25 mouse cellular contexts compared by ENCODE assay signal in genomic region chr2:154713964-154714363, GRCm38 (mm10). TPM values are rescaled to one million over a fixed set of nuclear protein-coding genes. Genes with fewer than 3 reads are reported as not detected.
DNase-seq lines count a peak whose midpoint lies in the region; ATAC-seq lines count a peak whose summit lies in the region.
"Had no signal": no experiment of that assay in that cellular context is flagged by ENCODE, and none has a peak within 500 bp of the region (broad histone marks: within the 10 kb centered on the region; RNA-seq: fewer than 3 reads in every experiment).

No protein-coding gene starts in this region.

- WGBS in limb, embryonic 11.5 days, result 68% methylated on average over 3 of the region's 3 CpGs
- WGBS in limb, embryonic 10.5 days, result 71% methylated on average over 3 of the region's 3 CpGs
- WGBS in limb, embryonic 15.5 days, result 53% methylated on average over 3 of the region's 3 CpGs

- intact Hi-C loops in heart, postnatal 25 days (cut with DNase I), result loop anchor here (5.0 kb wide), 1 partner anchor 68 kb away; no protein-coding TSS in a partner anchor
- intact Hi-C loops in left cerebral cortex, postnatal 36 days (cut with DNase I), result loop anchor here (2.0 to 5.0 kb wide), 3 partner anchors 43 to 228 kb away; no protein-coding TSS in a partner anchor

- ATAC-seq in limb, embryonic 11.5 days (ENCODE audit: insufficient number of reproducible peaks, low FRiP score, low TSS enrichment, low read depth), result no peak
- 0 out of 4 replicates have a peak, but pooled peaks have one; percentile 19 to 44 for ATAC-seq in hematopoietic stem cell, adult 5-6 weeks (replicated peaks in 1 of 2; ENCODE audit: insufficient read depth in 1 of 2, low FRiP score in 2 of 2, low TSS enrichment in 1 of 2, low read depth in 1 of 2, poor library complexity in 2 of 2, severe bottlenecking in 2 of 2)
- ATAC-seq in limb, embryonic 15.5 days (ENCODE audit: insufficient number of reproducible peaks, low FRiP score, low TSS enrichment, low read depth), result peak; percentile 41; the same call in 1 of the 2 replicates
- ATAC-seq: forebrain, embryonic 13.5 days; hindbrain, embryonic 16.5 days; inflammation-experienced regulatory T-cells, adult 6 months had no signal

- no peak overlapping the region for H3K4me3 ChIP-seq in limb, embryonic 11.5 days (ENCODE audit: low read depth, low read length)
- H3K4me3 ChIP-seq in limb, embryonic 10.5 days, result no peak overlapping the region
- H3K4me3 ChIP-seq in limb, embryonic 15.5 days, result no peak overlapping the region
- H3K4me3 ChIP-seq: embryonic facial prominence, embryonic 13.5 days; forebrain, embryonic 13.5 days; heart, adult 2 months; heart, embryonic 15.5 days; hindbrain, embryonic 12.5 days had no signal

- H3K27me3 ChIP-seq in limb, embryonic 11.5 days (ENCODE audit: control insufficient read depth, insufficient read depth, low read length), result no peaks in the 10 kb centered on the region
- H3K27me3 ChIP-seq in limb, embryonic 10.5 days (ENCODE audit: low read depth, poor library complexity, severe bottlenecking), result no peaks in the 10 kb centered on the region
- no peaks in the 10 kb centered on the region for H3K27me3 ChIP-seq in limb, embryonic 15.5 days
- H3K27me3 ChIP-seq: embryonic facial prominence, embryonic 13.5 days; heart, embryonic 15.5 days; hindbrain, embryonic 12.5 days had no signal

- peak overlapping the region; percentile 26; the same call in 1 of the 2 replicates for H3K27ac ChIP-seq in limb, embryonic 11.5 days (replicated peaks; ENCODE audit: low read depth, low read length)
- H3K27ac ChIP-seq in limb, embryonic 10.5 days, result no peak overlapping the region; the same call in 1 of the 2 replicates
- H3K27ac ChIP-seq in limb, embryonic 15.5 days, result peak overlapping the region; percentile 73
- H3K27ac ChIP-seq: embryonic facial prominence, embryonic 13.5 days; forebrain, embryonic 13.5 days; heart, adult 2 months; heart, embryonic 15.5 days; hindbrain, embryonic 12.5 days had no signal

- H3K36me3 ChIP-seq in limb, embryonic 11.5 days (ENCODE audit: control insufficient read depth, insufficient read depth, low read length), result no peaks in the 10 kb centered on the region
- no peaks in the 10 kb centered on the region for H3K36me3 ChIP-seq in limb, embryonic 10.5 days
- H3K36me3 ChIP-seq in limb, embryonic 15.5 days, result no peaks in the 10 kb centered on the region
- H3K36me3 ChIP-seq: embryonic facial prominence, embryonic 13.5 days; heart, embryonic 15.5 days; hindbrain, embryonic 12.5 days had no signal

- no peak for DNase-seq in limb, embryonic 11.5 days (ENCODE audit: low spot score)
- DNase-seq in limb, embryonic 10.5 days (ENCODE audit: low spot score), result no peak
- no peak for DNase-seq in adrenal gland, adult 18-20 months (ENCODE audit: low spot score in 2 of 2)
- DNase-seq in heart, postnatal 25 days (ENCODE audit: low spot score), result no peak
- no peak for DNase-seq in left cerebral cortex, postnatal 36 days (ENCODE audit: low spot score in 2 of 2)
- DNase-seq in thymus, postnatal 0 days (ENCODE audit: low spot score), result no peak
- DNase-seq: adrenal gland, postnatal 10 days; cerebellum, adult 11-12 months; cerebellum, adult 9-10 months; cerebellum, postnatal 25 days; gastrocnemius, postnatal 36 days; heart, adult 2 months; heart, postnatal 14 days had no signal

- no peak overlapping the region for H3K9ac ChIP-seq in limb, embryonic 11.5 days (ENCODE audit: low read length)
- H3K9ac ChIP-seq in limb, embryonic 15.5 days, result no peak overlapping the region
- H3K9ac ChIP-seq: embryonic facial prominence, embryonic 13.5 days; forebrain, embryonic 13.5 days; heart, embryonic 15.5 days; hindbrain, embryonic 12.5 days had no signal

- H3K4me1 ChIP-seq in limb, embryonic 11.5 days (ENCODE audit: control insufficient read depth, insufficient read depth, low read length), result peaks cover 5% of the 10 kb centered on the region; the same call in 1 of the 2 replicates
- peaks cover 45% of the 10 kb centered on the region for H3K4me1 ChIP-seq in limb, embryonic 10.5 days
- peaks cover 40% of the 10 kb centered on the region for H3K4me1 ChIP-seq in limb, embryonic 15.5 days

- no peaks in the 10 kb centered on the region for H3K9me3 ChIP-seq in limb, embryonic 11.5 days (ENCODE audit: control insufficient read depth, low read length)
- H3K9me3 ChIP-seq in limb, embryonic 10.5 days (replicated peaks), result no peaks in the 10 kb centered on the region
- H3K9me3 ChIP-seq in limb, embryonic 15.5 days, result no peaks in the 10 kb centered on the region
- H3K9me3 ChIP-seq: embryonic facial prominence, embryonic 13.5 days; forebrain, embryonic 13.5 days; heart, embryonic 15.5 days; hindbrain, embryonic 12.5 days had no signal

- no peak overlapping the region for H3K4me2 ChIP-seq in limb, embryonic 11.5 days (ENCODE audit: low read depth, severe bottlenecking)
- H3K4me2 ChIP-seq in limb, embryonic 15.5 days, result no peak overlapping the region
- H3K4me2 ChIP-seq: embryonic facial prominence, embryonic 13.5 days; forebrain, embryonic 13.5 days; heart, embryonic 11.5 days; heart, embryonic 15.5 days; hindbrain, embryonic 12.5 days had no signal

RNA-seq across cellular contexts. Expression of gene Gm14214, which starts 55.9 kb away (rescaled TPM):
- polyA plus RNA-seq in limb, embryonic 11.5 days (2014; fragmentation: Nextera tagmentation; extraction: Ambion mirVana), result not detected in 2 replicates
- polyA plus RNA-seq in limb, embryonic 10.5 days (2016; fragmentation: Nextera tagmentation; extraction: Ambion mirVana), result not detected in 2 replicates
- total RNA-seq in hematopoietic stem cell, adult 5-6 weeks (2017), result not detected in 2 replicates
- not detected in 2 replicates for polyA plus RNA-seq in limb, embryonic 15.5 days (2015; fragmentation: Nextera tagmentation; extraction: Ambion mirVana)
- not detected for total RNA-seq in adrenal gland, adult 18-20 months (2021)
- not detected for total RNA-seq in heart, postnatal 25 days (2021)
- total RNA-seq in left cerebral cortex, postnatal 36 days (2021), result not detected
- polyA plus RNA-seq in thymus, postnatal 0 days (2015; fragmentation: Nextera tagmentation; extraction: Ambion mirVana), result not detected in 2 replicates
- total RNA-seq: adrenal gland, postnatal 10 days; adrenal gland, postnatal 4 days; CH12.LX; gastrocnemius, adult 8-10 months; gastrocnemius, postnatal 36 days; heart, adult 2 months; heart, postnatal 14 days had no signal
- polyA plus RNA-seq: embryonic facial prominence, embryonic 13.5 days; forebrain, embryonic 13.5 days; heart, adult 2 months; heart, embryonic 11.5 days; heart, embryonic 15.5 days; hindbrain, embryonic 12.5 days; hindbrain, embryonic 16.5 days; inflammation-experienced regulatory T-cells, adult 6 months had no signal
